Mouse (Mus musculus) liver, embryonic 14.5 days (tissue): Measurements from ENCODE around the gene Tm6sf1. TPM values are rescaled to one million over a fixed set of nuclear protein-coding genes. Genes with fewer than 3 reads are reported as not detected.

Experiments used
- ATAC-seq: fragments of 200-750 bp; cut with Nextera tagmentation; 2 replicates; pipeline ENCODE4 v1.8.0; 2017; ENCODE audit warnings: moderate number of reproducible peaks, mild to moderate bottlenecking, moderate library complexity; ENCODE audit not compliant: insufficient read depth
- DNase-seq, 3 experiments: peaks; one replicate each; pipeline ENCODE4 v3.0.0-alpha.2; 2012 to 2013; ENCODE audit warnings: low read depth in 3 of 3, low spot score in 3 of 3
- H3K27ac ChIP-seq: fragments of 300-500 bp; sonication (generic); 2 replicates; pipeline ENCODE4 v1.5.1; 2014; ENCODE audit warnings: moderate library complexity, mild to moderate bottlenecking, control low read depth, inconsistent platforms
- H3K27me3 ChIP-seq: fragments of 300-500 bp; sonication (generic); 2 replicates; pipeline ENCODE4 v1.6.1; 2014; ENCODE audit warnings: mild to moderate bottlenecking, low read length, moderate library complexity; ENCODE audit not compliant: control insufficient read depth, insufficient read depth
- H3K36me3 ChIP-seq: fragments of 300-500 bp; sonication (generic); replicated peaks from 2 replicates; pipeline ENCODE4 v1.6.1; 2014; ENCODE audit warnings: low read depth; ENCODE audit not compliant: control insufficient read depth, insufficient read depth
- H3K4me1 ChIP-seq, 2 experiments: fragments of 200-500 bp in 1 of 2; fragments of 300-500 bp in 1 of 2; sonication (generic) in 1 of 2; replicated peaks; 2 replicates each; pipeline ENCODE4 v1.6.1; 2012 to 2014; ENCODE audit warnings: antibody characterized with exemption in 1 of 2, inconsistent platforms in 1 of 2, low read length in 1 of 2; ENCODE audit not compliant: control insufficient read depth in 2 of 2, insufficient read depth in 2 of 2
- H3K4me2 ChIP-seq: fragments of 300-500 bp; sonication (generic); 2 replicates; pipeline ENCODE4 v1.6.1; 2014; ENCODE audit warnings: low read depth, mild to moderate bottlenecking, control low read depth, moderate library complexity
- H3K4me3 ChIP-seq, 2 experiments: fragments of 200-500 bp in 1 of 2; fragments of 300-500 bp in 1 of 2; sonication (generic) in 1 of 2; 2 replicates each; pipeline ENCODE4 v1.5.1; 2012 to 2014; ENCODE audit warnings: low read depth in 2 of 2, low read length in 2 of 2, mild to moderate bottlenecking in 2 of 2, control low read depth in 1 of 2, inconsistent platforms in 1 of 2, moderate library complexity in 1 of 2; ENCODE audit not compliant: insufficient read depth in 1 of 2
- H3K9ac ChIP-seq: fragments of 300-500 bp; sonication (generic); replicated peaks from 2 replicates; pipeline ENCODE4 v1.6.1; 2014; ENCODE audit warnings: mild to moderate bottlenecking, control low read depth, moderate library complexity
- H3K9me3 ChIP-seq: fragments of 300-500 bp; sonication (generic); 2 replicates; pipeline ENCODE4 v1.6.1; 2016; ENCODE audit warnings: low read length, mixed read lengths; ENCODE audit not compliant: control insufficient read depth
- CTCF ChIP-seq: IDR thresholded peaks from 2 replicates; pipeline ENCODE4 v1.5.1; 2016; ENCODE audit warnings: antibody characterized with exemption, low read depth, control low read depth
- EP300 ChIP-seq: IDR thresholded peaks from 2 replicates; pipeline ENCODE4 v1.6.1; 2016; ENCODE audit warnings: antibody characterized with exemption, low read depth
- WGBS: fragments of 180-500 bp; shearing (Covaris S2); extraction: QIAGEN DNeasy Blood & Tissue Kit; methylation state at CpG from one replicate; pipeline ENCODE4 v1.1.7; 2014; ENCODE audit not compliant: insufficient replicate concordance; 5-methylcytosine and 5-hydroxymethylcytosine counted together
- polyA plus RNA-seq, 2 experiments: library from polyadenylated mRNA; depleted of rRNA in 1 of 2; stranded (reverse) in 1 of 2; unstranded in 1 of 2; fragments of >200 nt; fragmentation: Nextera tagmentation in 1 of 2; extraction: Ambion mirVana in 1 of 2; gene quantifications; 2 replicates each; pipeline versions ENCODE4 v1.2.1 to v1.2.3; 2012 to 2014

Gene Tm6sf1
- polyA plus RNA-seq, 2 experiments = 7.9 to 9.4 TPM

DNA sequence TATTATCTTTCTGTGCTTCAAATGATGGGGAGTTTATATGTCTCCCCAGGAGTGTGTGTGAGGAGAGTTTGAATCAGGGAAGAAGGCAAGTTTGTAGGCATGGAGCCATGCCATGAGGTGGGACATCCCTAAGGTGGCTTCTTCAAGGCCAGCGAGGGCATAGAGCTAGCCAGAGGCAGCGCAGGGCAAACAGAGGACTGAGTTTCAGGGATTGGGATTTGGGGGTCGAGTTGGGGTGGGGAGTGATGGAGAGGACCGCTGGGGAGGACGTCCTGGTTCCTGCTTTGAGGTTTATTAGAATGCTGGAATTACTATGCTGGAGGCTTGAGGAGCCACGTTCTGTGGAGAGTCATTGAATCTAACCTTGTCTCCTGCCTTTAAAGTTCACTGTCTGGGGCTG is 7.1 kb downstream of the Tm6sf1 start:
- Histone ChIP-seq H3K4me2 (no peak overlapping the region), H3K27me3 (peaks cover 14% of the 10 kb centered on the region), H3K36me3 (no peaks in the 10 kb centered on the region), H3K9ac (no peak overlapping the region), H3K4me3 (no peak overlapping the region), H3K27ac (no peak overlapping the region), H3K9me3 (no peaks in the 10 kb centered on the region), H3K4me1 (peaks cover 0 to 3% of the 10 kb centered on the region in 2 experiments; a peak in 2 of 4 replicates)
- ATAC-seq = no peak
- WGBS = 67% methylated on average over 6 of the region's 6 CpGs
- TF ChIP-seq EP300 (no peak), CTCF (no peak)
- DNase-seq = no peak

DNA sequence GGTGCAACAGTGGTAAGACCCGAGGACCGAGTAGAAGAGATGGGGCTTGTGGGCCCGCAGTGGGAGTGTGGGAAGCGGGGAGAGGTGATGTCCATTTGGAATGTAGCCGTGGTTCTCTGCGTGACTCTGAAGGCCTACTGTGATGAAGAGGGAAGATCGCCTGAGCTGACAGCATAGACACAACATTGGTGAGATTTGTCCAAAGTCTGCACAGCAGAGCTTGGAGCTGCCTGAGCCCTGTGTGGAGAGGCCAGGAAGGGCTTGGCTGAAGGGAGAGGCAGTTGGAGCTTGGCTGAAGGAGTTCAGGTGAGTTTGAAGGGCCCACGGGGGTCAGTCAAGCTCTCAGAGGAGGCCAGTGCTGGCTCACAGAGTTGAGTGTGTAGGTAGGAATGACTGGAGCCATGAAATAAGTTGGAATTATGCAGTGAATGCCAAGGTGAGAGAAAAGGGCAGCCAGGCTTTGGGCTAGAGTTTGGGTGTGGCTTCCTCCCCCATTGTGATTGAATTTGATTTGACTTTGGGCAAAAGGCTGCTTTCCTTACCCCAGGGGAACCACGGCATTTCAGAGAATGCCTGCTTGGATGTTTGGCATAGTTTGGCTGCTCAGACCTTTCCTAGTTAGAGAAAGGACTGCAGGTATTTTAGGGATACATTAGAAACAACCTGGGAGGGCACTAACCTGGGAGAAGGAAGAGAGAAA is 8.6 kb downstream of the Tm6sf1 start:
- DNase-seq = no peak
- H3K4me2 ChIP-seq = no peak overlapping the region
- peaks cover 0 to 3% of the 10 kb centered on the region in 2 experiments; a peak in 2 of 4 replicates for H3K4me1 ChIP-seq
- no peaks in the 10 kb centered on the region for H3K9me3 ChIP-seq
- H3K27me3 ChIP-seq = peaks cover 10% of the 10 kb centered on the region
- TF ChIP-seq EP300 (no peak), CTCF (no peak)
- H3K4me3 ChIP-seq = no peak overlapping the region
- no peak overlapping the region for H3K9ac ChIP-seq
- no peak for ATAC-seq
- H3K36me3 ChIP-seq = no peaks in the 10 kb centered on the region
- H3K27ac ChIP-seq = no peak overlapping the region
- WGBS = 68% methylated on average over 9 of the region's 9 CpGs

DNA sequence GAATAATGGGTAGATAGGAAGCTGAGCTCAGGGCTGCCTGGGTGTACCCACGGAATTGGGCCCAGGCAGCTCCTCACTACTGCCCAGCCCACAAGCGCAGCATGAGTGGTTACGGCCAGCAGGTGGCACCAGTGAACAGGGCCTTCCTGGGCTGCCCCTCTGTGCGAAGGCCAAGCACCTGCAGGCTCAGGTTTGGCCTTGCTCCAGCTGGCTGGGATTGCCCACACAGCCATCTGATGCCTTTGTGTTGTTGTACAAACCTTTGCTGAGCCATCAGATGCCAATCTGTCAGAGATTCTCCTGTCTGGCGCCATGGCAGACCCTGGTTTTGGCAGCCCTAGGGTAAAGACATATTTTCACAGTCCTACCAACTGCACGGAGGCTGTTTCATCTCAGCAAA is 9.4 kb downstream of the Tm6sf1 start:
- Histone ChIP-seq H3K9me3 (no peaks in the 10 kb centered on the region), H3K27me3 (peaks cover 6% of the 10 kb centered on the region), H3K4me2 (no peak overlapping the region), H3K9ac (no peak overlapping the region), H3K4me3 (no peak overlapping the region), H3K36me3 (no peaks in the 10 kb centered on the region), H3K4me1 (peaks cover 0 to 3% of the 10 kb centered on the region in 2 experiments; a peak in 2 of 4 replicates), H3K27ac (no peak overlapping the region)
- TF ChIP-seq CTCF (peak; percentile 96), EP300 (no peak)
- DNase-seq (peak in 1 of 3 experiments; percentile 28), ATAC-seq (0 out of 2 replicates have a peak, but pooled peaks have one; percentile 33)
- WGBS = 35% methylated on average over 6 of the region's 6 CpGs

DNA sequence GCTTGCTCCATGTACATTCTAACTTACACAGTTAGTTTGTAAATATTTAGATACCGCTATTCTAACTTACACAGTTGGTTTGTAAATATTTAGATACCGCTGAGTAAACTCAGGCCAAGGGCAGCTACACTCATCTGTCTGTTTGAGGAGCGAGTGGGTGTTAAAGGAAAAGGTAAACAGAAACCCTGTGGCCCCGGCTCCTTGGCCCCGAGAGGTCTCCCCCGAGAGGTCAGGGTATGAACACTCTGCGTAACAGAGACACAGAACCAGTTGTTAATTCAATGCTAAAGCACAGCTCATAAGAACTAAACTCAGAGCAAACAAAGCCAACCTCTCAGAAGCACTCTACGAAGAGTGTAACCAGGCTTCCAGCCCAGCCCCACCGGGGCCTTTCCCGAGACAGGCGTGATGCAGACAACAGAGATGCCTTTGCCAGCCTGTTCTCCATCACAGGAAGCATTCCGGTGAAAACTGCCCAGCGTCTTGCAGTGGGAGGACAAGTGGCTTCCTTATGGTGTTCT is 13.8 kb downstream of the Tm6sf1 start:
- DNase-seq (no peak), ATAC-seq (no peak)
- Histone ChIP-seq H3K27ac (no peak overlapping the region), H3K4me2 (no peak overlapping the region), H3K36me3 (no peaks in the 10 kb centered on the region), H3K9ac (no peak overlapping the region), H3K4me1 (no peaks in the 10 kb centered on the region), H3K9me3 (no peaks in the 10 kb centered on the region), H3K27me3 (peaks cover 5% of the 10 kb centered on the region), H3K4me3 (no peak overlapping the region)
- WGBS = 69% methylated on average over 13 of the region's 13 CpGs
- no peak for TF ChIP-seq CTCF
- TF ChIP-seq EP300 = no peak

DNA sequence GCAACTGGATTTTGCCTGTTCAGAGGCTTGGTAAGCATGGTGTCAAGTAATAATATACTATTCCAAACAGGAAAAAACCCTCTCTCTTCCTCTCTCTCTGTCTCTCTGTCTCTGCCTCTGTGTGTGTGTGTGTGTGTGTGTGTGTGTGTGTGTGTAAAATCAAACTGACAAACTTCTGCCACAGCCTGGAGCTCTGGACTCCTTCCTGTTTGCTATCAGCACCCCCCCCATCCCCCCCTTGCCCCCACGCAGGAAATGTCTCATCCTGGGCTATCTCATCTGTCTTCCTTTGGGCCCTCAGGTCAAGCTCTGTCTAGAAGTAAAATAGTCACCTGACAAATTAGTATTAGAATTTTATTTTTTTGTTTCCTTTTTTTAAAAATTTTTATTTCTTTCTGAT is 15.0 kb downstream of the Tm6sf1 start:
- Histone ChIP-seq H3K9me3 (no peaks in the 10 kb centered on the region), H3K27me3 (peaks cover 2% of the 10 kb centered on the region), H3K27ac (no peak overlapping the region), H3K36me3 (no peaks in the 10 kb centered on the region), H3K9ac (no peak overlapping the region), H3K4me3 (no peak overlapping the region), H3K4me2 (no peak overlapping the region), H3K4me1 (no peaks in the 10 kb centered on the region)
- ATAC-seq = no peak
- DNase-seq = no peak
- 5% methylated on average over 1 of the region's 1 CpGs for WGBS
- no peak for TF ChIP-seq CTCF
- no peak for TF ChIP-seq EP300
